Mouse (Mus musculus) lung, postnatal 0 days (tissue): ENCODE data around the gene Ttll12. TPM values are rescaled to one million over a fixed set of nuclear protein-coding genes. Genes with fewer than 3 reads are reported as not detected.

Experiments
- ATAC-seq: fragments of 200-750 bp; cut with Nextera tagmentation; 2 replicates; pipeline ENCODE4 v1.8.0; 2017; ENCODE audit warnings: moderate library complexity
- DNase-seq: peaks from one replicate; pipeline ENCODE4 v3.0.0-alpha.2; 2016; ENCODE audit warnings: low spot score
- H3K27ac ChIP-seq: fragments of 300-500 bp; sonication (generic); 2 replicates; pipeline ENCODE4 v1.5.1; 2014; ENCODE audit warnings: antibody characterized with exemption, mild to moderate bottlenecking, low read length, mixed read lengths
- H3K27me3 ChIP-seq: fragments of 300-500 bp; sonication (generic); replicated peaks from 2 replicates; pipeline ENCODE4 v1.6.1; 2014; ENCODE audit warnings: low read length, mixed read lengths; ENCODE audit not compliant: insufficient read depth
- H3K36me3 ChIP-seq: fragments of 300-500 bp; sonication (generic); 2 replicates; pipeline ENCODE4 v1.6.1; 2014; ENCODE audit warnings: low read length, mixed read lengths; ENCODE audit not compliant: insufficient read depth
- H3K4me1 ChIP-seq: fragments of 300-500 bp; sonication (generic); 2 replicates; pipeline ENCODE4 v1.6.1; 2014; ENCODE audit warnings: antibody characterized with exemption, low read depth, low read length, mixed read lengths; ENCODE audit not compliant: insufficient read depth
- H3K4me2 ChIP-seq: fragments of 300-500 bp; sonication (generic); replicated peaks from 2 replicates; pipeline ENCODE4 v1.6.1; 2014; ENCODE audit warnings: low read depth, mild to moderate bottlenecking, low read length, moderate library complexity, mixed read lengths
- H3K4me3 ChIP-seq: fragments of 300-500 bp; sonication (generic); 2 replicates; pipeline ENCODE4 v1.5.1; 2014; ENCODE audit warnings: low read depth, low read length
- H3K9ac ChIP-seq: fragments of 300-500 bp; sonication (generic); replicated peaks from 2 replicates; pipeline ENCODE4 v1.6.1; 2014; ENCODE audit warnings: low read depth, mild to moderate bottlenecking
- H3K9me3 ChIP-seq: fragments of 300-500 bp; sonication (generic); 2 replicates; pipeline ENCODE4 v1.6.1; 2016; ENCODE audit warnings: low read length, mixed read lengths
- CTCF ChIP-seq: IDR thresholded peaks from 2 replicates; pipeline ENCODE4 v1.5.1; 2016; ENCODE audit warnings: antibody characterized with exemption, mild to moderate bottlenecking
- EP300 ChIP-seq: IDR thresholded peaks from 2 replicates; pipeline ENCODE4 v1.6.1; 2016; ENCODE audit warnings: antibody characterized with exemption, mild to moderate bottlenecking, control low read depth
- WGBS: fragments of 180-500 bp; shearing (Covaris S2); extraction: QIAGEN DNeasy Blood & Tissue Kit; methylation state at CpG from one replicate; pipeline ENCODE4 v1.1.7; 2014; 5-methylcytosine and 5-hydroxymethylcytosine counted together
- polyA plus RNA-seq: library from polyadenylated mRNA; unstranded; fragments of >200 nt; fragmentation: Nextera tagmentation; extraction: Ambion mirVana; gene quantifications from 2 replicates; pipeline ENCODE4 v1.2.1, GENCODE M21; 2015

The Ttll12 gene
- polyA plus RNA-seq, 1 experiment from 2014 or later = 12.3 TPM

- Histone ChIP-seq H3K27me3 (no peaks in the 10 kb centered on the region), H3K9ac (no peak overlapping the region), H3K4me1 (peaks cover 19% of the 10 kb centered on the region), H3K4me3 (no peak overlapping the region), H3K36me3 (no peaks in the 10 kb centered on the region), H3K4me2 (no peak overlapping the region), H3K9me3 (no peaks in the 10 kb centered on the region), H3K27ac (peak overlapping the region; percentile 77)
- TF ChIP-seq CTCF (no peak), EP300 (no peak)
- 29% methylated on average over 17 of the region's 17 CpGs for WGBS
- peak; percentile 83 for ATAC-seq
- peak; percentile 87 for DNase-seq
Observed at GRCm38 (mm10) chr15:83534960-83535889, 59.7 kb downstream of the Ttll12 start.

- H3K27me3 ChIP-seq = no peaks in the 10 kb centered on the region
- DNase-seq = no peak
- no peak for ATAC-seq
- no peak overlapping the region for H3K4me3 ChIP-seq
- TF ChIP-seq EP300 (no peak), CTCF (no peak)
- 72% methylated on average over 7 of the region's 7 CpGs for WGBS
- H3K9ac ChIP-seq = no peak overlapping the region
- peaks cover 29% of the 10 kb centered on the region for H3K4me1 ChIP-seq
- H3K4me2 ChIP-seq = no peak overlapping the region
- H3K27ac ChIP-seq = no peak overlapping the region
- no peaks in the 10 kb centered on the region for H3K36me3 ChIP-seq
- H3K9me3 ChIP-seq = no peaks in the 10 kb centered on the region
Observed at GRCm38 (mm10) chr15:83532606-83533005, 62.4 kb downstream of the Ttll12 start.

- Histone ChIP-seq H3K27ac (0 out of 2 replicates have a peak overlapping the region, but pooled peaks have one; percentile 85), H3K9ac (no peak overlapping the region), H3K27me3 (0 out of 2 replicates have a peak, but pooled peaks cover 4% of the 10 kb centered on the region), H3K36me3 (no peaks in the 10 kb centered on the region), H3K4me3 (no peak overlapping the region), H3K9me3 (no peaks in the 10 kb centered on the region), H3K4me2 (no peak overlapping the region), H3K4me1 (peaks cover 29% of the 10 kb centered on the region)
- 80% methylated on average over 5 of the region's 5 CpGs for WGBS
- DNase-seq (no peak), ATAC-seq (no peak)
- TF ChIP-seq EP300 (no peak), CTCF (peak; percentile 64)
Observed at GRCm38 (mm10) chr15:83531961-83532469, 62.9 kb downstream of the Ttll12 start.

- Histone ChIP-seq H3K36me3 (no peaks in the 10 kb centered on the region), H3K9ac (no peak overlapping the region), H3K4me2 (no peak overlapping the region), H3K9me3 (no peaks in the 10 kb centered on the region), H3K27me3 (0 out of 2 replicates have a peak, but pooled peaks cover 4% of the 10 kb centered on the region), H3K4me1 (peaks cover 29% of the 10 kb centered on the region), H3K4me3 (no peak overlapping the region), H3K27ac (peak overlapping the region; percentile 85)
- WGBS = 40% methylated on average over 6 of the region's 6 CpGs
- DNase-seq (no peak), ATAC-seq (no peak)
- TF ChIP-seq EP300 (no peak), CTCF (no peak)
Observed at GRCm38 (mm10) chr15:83530688-83531087, 64.3 kb downstream of the Ttll12 start.

GRCm38 (mm10) chr15:83530233-83530632 lies 64.7 kb downstream of the Ttll12 start:
- ATAC-seq = peak; percentile 87
- Histone ChIP-seq H3K4me3 (no peak overlapping the region), H3K9me3 (no peaks in the 10 kb centered on the region), H3K27ac (peak overlapping the region; percentile 85), H3K9ac (no peak overlapping the region), H3K4me2 (no peak overlapping the region), H3K4me1 (peaks cover 29% of the 10 kb centered on the region), H3K36me3 (no peaks in the 10 kb centered on the region), H3K27me3 (0 out of 2 replicates have a peak, but pooled peaks cover 4% of the 10 kb centered on the region)
- peak; percentile 84 for DNase-seq
- TF ChIP-seq CTCF (peak; percentile 9; the same call in 1 of the 2 replicates), EP300 (peak; percentile 73)
- WGBS = 31% methylated on average over 9 of the region's 9 CpGs

- Histone ChIP-seq H3K27ac (peak overlapping the region; percentile 85), H3K9ac (no peak overlapping the region), H3K4me2 (no peak overlapping the region), H3K9me3 (no peaks in the 10 kb centered on the region), H3K4me3 (no peak overlapping the region), H3K4me1 (peaks cover 29% of the 10 kb centered on the region), H3K36me3 (no peaks in the 10 kb centered on the region), H3K27me3 (0 out of 2 replicates have a peak, but pooled peaks cover 4% of the 10 kb centered on the region)
- DNase-seq (peak; percentile 53), ATAC-seq (peak; percentile 22; the same call in 1 of the 2 replicates)
- WGBS = 55% methylated on average over 5 of the region's 5 CpGs
- TF ChIP-seq CTCF = no peak
- no peak for TF ChIP-seq EP300
Observed at GRCm38 (mm10) chr15:83529765-83530164, 65.2 kb downstream of the Ttll12 start.
